Mouse (Mus musculus): ENCODE measurements around the gene Csde1.

DNA sequence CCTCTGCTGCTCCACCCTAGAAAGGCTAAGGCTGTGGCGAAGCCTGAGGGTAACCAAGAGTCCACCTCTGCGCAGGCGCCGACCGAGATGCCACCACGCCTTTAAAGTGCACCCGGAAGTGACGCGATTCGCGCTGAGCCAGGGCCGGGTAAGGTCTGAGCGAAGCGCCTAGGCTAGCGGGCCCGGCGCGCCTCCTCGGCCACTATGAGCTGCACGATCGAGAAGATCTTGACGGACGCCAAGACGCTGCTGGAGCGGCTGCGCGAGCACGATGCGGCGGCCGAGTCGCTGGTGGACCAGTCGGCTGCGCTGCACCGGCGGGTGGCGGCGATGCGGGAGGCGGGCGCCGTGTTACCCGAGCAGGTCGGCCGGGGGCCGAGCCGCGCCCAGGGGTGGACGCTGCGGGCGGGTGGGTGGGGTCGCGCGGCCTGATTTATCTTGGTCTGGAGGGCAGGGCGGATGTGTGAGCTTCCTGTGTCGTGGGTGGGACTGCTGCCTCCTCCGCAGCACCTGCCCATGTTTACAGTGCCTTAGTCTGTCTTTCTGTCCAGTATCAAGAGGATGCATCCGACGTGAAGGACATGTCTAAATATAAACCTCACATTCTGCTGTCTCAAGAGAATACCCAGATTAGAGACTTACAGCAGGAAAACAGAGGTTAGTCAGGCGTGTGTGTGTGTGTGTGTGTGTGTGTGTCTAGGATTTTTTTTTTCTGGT lies 24.5 kb upstream of the Csde1 start, which contains the start of gene Sike1:
- TF ChIP-seq HCFC1 (IDR thresholded peaks at IDR 0.05; ENCODE audit: borderline replicate concordance, insufficient read depth, low read length) (0 out of 2 replicates have a peak, but pooled peaks have one; percentile 45), ZNF384 (IDR thresholded peaks at IDR 0.05; ENCODE audit: low read depth, low read length) (no peak), MAFK (IDR thresholded peaks at IDR 0.05; ENCODE audit: insufficient read depth, low read depth, low read length) (no peak)

Measured in ES-E14 (cell line).